Mouse (Mus musculus) bone marrow, adult 2 months (tissue): ENCODE measurements around the gene Prr7. TPM values are rescaled to one million over a fixed set of nuclear protein-coding genes. Genes with fewer than 3 reads are reported as not detected.
A peak's percentile ranks its signal among the peaks of the same experiment; 100 is the strongest.

Experiments used
- H3K27ac ChIP-seq: fragments of 200-500 bp; 2 replicates; pipeline ENCODE4 v1.5.1; 2012; ENCODE audit warnings: low read depth, mild to moderate bottlenecking, control low read depth, inconsistent platforms, low read length; ENCODE audit not compliant: control insufficient read depth, poor library complexity, insufficient read depth
- H3K4me1 ChIP-seq: fragments of 200-500 bp; 2 replicates; pipeline ENCODE4 v1.6.1; 2011; ENCODE audit warnings: low read length; ENCODE audit not compliant: control insufficient read depth, insufficient read depth
- H3K4me3 ChIP-seq: fragments of 200-500 bp; replicated peaks from 2 replicates; pipeline ENCODE3; 2011; ENCODE audit warnings: mild to moderate bottlenecking, low read depth, low read length, control low read depth; ENCODE audit not compliant: control insufficient read depth
- CTCF ChIP-seq: fragments of 200-500 bp; IDR thresholded peaks from 2 replicates; pipeline ENCODE4 v1.5.1; 2011; ENCODE audit warnings: low read length, control low read depth; ENCODE audit not compliant: control insufficient read depth, insufficient read depth
- POLR2A ChIP-seq: fragments of 200-500 bp; IDR thresholded peaks from 2 replicates; pipeline ENCODE4 v1.6.1; 2011; ENCODE audit warnings: low read depth, mild to moderate bottlenecking, control low read depth, low read length, borderline replicate concordance; ENCODE audit not compliant: control insufficient read depth
- WGBS: fragments of 180-500 bp; shearing (Covaris S2); methylation state at CpG from one replicate; pipeline ENCODE4 v1.1.7; 2018; 5-methylcytosine and 5-hydroxymethylcytosine counted together
- polyA plus RNA-seq: library from polyadenylated mRNA; stranded (reverse); fragments of >200 nt; gene quantifications from 2 replicates; pipeline ENCODE4 v1.2.4, GENCODE M21; 2011; ENCODE audit warnings: low replicate concordance; ENCODE audit not compliant: missing spikeins, insufficient read depth, insufficient read length

Gene Prr7
- 3.1 and 4.1 TPM in 2 replicates for polyA plus RNA-seq

DNA sequence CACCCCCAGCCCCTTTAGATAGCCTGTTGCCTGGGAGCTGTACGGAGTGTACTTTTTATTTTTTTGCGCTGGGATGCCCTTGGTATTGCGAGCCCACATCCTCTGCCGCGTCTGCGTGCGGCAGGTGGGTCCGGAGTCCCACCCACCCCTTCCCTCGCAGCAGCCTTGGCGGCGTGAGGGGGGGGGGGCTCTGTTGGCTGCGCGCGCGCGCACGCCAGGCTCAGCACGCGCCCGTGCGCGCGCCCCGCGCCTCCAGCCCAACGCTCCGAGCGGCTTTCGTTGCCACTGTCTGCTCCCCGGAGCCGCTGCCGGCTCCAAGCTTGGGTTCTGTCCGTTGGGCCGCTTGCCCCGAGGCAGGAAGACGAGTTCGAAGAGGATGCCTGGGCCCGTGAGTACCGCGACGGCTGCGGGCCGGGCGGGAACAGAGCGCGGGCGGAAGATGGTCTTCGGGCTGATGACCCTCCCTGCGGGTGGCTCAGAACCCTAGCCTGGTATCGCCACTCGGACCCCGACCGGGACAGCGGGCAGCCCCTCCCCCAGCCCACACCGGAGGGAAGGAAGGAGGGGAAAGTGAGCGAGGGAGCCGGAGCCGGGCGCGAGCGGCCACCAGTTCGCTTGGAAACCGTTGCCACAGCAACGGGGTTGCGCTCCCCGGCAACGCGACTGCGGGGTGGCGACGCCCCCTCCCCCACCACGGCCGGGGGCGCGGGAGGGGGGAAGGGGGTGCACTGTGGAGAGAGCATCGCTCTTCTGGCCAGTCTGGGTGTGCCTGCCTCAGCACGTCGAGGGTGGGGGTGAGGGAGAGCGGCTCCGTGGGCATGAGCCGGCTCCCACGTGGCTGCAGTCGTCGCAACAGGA lies at the start of gene Prr7:
TSS of gene Prr7 (plus strand) at position 241 of the 858 bp plus-strand sequence.
- TF ChIP-seq CTCF (no peak), POLR2A (no peak)
- Histone ChIP-seq H3K4me3 (peak within 1 kb of the TSS; percentile 46), H3K4me1 (peaks cover 8% of the 10 kb centered on the region), H3K27ac (peak within 1 kb of the TSS; percentile 56)
- 1% methylated on average over 84 of the region's 84 CpGs for WGBS

DNA sequence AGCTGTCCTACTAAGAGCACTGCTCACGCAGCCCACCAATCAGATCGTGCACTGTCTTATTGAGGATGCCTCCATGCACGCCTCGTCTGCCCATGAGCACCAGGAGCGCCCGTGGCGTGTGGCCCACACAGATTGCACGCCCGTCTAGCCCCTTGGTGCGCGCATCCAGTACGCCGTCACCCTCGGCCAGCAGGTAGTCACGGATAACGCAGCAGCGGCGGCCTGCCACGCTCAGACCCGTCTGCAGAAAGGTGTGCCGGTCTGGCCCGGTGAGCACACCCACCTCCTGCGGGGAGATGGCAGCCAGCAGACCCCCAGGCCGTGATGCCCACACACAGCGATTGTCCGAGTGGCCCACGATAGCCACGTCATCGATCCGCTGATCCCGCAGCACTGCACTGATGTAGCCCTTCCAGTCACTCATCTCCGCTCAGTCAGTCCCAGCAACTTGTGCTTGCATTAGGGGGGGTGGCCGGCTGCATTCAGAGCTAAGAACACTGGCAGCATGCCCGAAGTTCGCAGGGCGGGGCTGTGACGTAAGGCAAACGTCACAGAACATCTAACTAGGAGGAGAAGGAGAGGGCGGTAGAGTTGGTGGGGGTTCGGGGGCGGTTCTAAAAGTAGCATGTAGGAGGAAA lies 49.2 kb upstream of the Prr7 start, which contains the start of gene Pfn3:
TSS of gene Pfn3 (minus strand) at position 490 of the 638 bp plus-strand sequence.
- TF ChIP-seq POLR2A: no peak
- no peak for TF ChIP-seq CTCF
- H3K27ac ChIP-seq: no peak within 1 kb of the TSS
- WGBS: 56% methylated on average over 41 of the region's 41 CpGs
- H3K4me1 ChIP-seq: peaks cover 16% of the 10 kb centered on the region
- H3K4me3 ChIP-seq: no peak within 1 kb of the TSS

DNA sequence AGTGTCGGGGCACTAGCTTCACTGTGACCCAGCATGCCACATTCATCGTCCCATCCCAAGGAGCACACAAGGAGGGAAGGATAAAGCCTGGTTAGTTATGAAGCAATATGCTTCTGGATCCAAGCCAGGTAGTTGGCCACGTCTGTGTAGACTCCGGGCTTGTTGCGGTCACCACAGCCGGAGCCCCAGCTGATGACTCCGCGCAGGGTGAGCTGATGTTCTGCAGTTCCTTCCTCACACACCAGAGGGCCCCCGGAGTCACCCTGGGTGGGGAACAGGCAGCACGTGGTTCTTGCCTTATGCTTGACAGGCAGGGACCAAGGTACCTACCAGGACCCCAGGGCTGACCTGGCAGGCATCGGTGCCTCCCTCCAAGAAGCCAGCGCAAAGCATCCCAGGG lies 46.1 kb upstream of the Prr7 start:
- H3K4me1 ChIP-seq: peaks cover 15% of the 10 kb centered on the region
- H3K4me3 ChIP-seq: no peak overlapping the region
- TF ChIP-seq POLR2A (no peak; the same call in 1 of the 2 replicates), CTCF (peak; percentile 86)
- 2% methylated on average over 12 of the region's 12 CpGs for WGBS
- no peak overlapping the region for H3K27ac ChIP-seq

DNA sequence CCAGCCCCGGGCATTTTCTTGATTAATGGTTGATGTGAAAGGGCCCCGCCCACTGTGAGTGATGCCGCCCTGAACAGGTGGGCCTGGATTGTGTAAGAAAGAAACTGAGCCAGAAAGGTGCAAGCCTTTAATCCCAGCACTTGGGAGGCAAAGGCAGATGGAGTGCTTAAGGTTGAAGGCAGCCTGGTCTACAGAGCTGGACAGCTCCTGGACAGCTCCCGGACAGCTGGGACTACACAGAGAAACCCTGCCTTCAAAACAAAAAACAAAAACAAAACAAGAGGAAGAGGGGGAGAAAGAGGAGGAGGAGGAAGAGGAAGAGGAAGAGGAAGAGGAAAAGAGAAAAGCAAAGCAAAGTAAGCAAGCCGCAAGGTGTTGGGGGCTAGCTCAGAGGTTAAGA lies 44.9 kb upstream of the Prr7 start:
- Histone ChIP-seq H3K4me1 (peaks cover 8% of the 10 kb centered on the region), H3K4me3 (no peak overlapping the region), H3K27ac (no peak overlapping the region)
- TF ChIP-seq POLR2A (no peak), CTCF (no peak)
- WGBS: 68% methylated on average over 5 of the region's 5 CpGs

DNA sequence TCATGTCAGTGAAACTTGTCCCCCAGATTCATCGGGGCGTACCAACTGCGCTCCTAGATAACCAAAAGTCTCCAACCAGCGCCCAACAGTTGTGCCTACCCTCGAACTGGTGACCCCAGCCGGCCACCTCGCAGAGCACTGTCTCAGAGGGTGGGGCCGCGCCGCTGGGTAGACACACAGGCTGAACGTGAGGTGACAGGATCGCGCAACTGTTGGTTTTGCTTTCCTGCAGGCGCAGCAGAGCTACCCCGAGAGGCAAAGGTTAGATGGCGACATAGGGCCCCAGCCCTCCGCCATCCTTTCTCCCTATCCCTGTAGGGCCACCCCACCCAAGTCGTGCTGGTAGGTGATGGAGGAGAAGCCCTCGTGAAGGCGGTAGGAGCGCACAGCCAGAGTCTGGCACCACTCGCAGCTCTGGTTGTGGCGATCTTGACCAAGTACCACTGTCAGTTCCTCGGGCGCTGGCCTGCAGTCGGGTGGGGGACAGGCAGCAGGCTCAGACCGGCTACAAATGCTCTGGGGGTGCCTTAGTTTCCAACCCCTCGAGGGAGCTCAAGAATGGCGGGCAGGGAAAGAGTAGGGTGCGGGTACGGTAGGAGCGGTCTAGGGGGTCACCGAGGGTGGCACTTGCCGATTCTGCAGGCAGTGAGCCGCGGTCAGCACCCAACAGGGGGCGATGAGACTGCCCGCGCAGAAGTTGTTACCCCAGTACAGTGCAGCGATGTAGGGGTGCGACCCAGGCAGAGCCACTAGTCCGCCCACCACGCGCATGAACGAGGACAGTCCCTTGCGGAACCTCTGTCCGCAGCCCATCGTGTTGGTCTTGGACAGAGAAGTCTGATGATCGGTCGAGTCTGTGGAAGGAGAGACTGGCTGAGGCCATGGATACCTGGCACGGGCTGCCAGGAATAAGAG lies 43.8 kb upstream of the Prr7 start:
- Histone ChIP-seq H3K4me3 (peak overlapping the region; percentile 63), H3K27ac (peak overlapping the region; percentile 88), H3K4me1 (peaks cover 8% of the 10 kb centered on the region)
- TF ChIP-seq POLR2A (peak; percentile 15; the same call in 1 of the 2 replicates), CTCF (peak; percentile 30; the same call in 1 of the 2 replicates)
- WGBS: 20% methylated on average over 51 of the region's 51 CpGs

DNA sequence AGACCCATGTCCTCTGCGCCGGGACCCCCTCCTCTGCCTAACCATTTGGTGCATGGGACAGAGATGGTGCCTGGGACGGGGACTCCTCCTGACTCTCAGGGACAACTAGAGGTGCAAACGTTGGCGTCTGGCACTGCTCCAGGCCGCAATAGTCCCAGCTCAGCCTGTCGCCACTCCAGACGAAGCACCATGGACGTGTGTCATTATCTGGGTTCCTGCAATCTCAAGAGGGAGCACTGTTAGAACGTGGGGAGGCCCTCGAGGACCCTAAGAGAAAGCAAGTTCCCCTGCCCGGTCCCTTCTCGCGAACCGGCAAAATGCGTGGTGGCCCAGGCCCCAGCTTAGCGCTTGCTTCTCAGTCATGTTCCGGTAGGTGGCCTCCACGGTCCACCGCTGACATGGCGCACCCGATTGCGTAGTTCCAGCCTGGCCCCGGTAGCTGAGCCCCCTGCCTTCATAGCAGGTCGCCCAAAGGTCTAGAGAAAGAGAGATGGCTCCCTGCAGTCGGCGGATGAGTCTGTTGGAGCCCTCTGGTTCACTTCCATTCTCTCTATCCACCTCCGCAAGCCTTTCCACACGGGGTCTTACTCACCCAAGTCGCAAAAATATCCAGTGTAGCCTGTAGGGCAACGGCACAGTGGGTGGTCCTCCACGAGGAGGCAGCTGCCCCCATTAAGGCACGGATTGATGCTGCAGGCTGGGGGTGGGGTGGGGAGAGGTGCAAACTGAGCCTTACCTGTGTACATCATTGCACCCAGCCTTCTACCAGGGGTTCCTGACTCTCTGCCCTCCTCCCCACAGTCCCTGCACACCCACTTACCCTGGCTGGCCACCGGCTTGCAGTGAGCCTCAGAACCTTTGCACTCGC lies 42.9 kb upstream of the Prr7 start:
- peak; percentile 5; the same call in 1 of the 2 replicates for TF ChIP-seq POLR2A
- peak; percentile 95 for TF ChIP-seq CTCF
- 10% methylated on average over 35 of the region's 35 CpGs for WGBS
- Histone ChIP-seq H3K4me3 (peak overlapping the region; percentile 63), H3K4me1 (peaks cover 8% of the 10 kb centered on the region), H3K27ac (peak overlapping the region; percentile 88; the same call in 1 of the 2 replicates)

DNA sequence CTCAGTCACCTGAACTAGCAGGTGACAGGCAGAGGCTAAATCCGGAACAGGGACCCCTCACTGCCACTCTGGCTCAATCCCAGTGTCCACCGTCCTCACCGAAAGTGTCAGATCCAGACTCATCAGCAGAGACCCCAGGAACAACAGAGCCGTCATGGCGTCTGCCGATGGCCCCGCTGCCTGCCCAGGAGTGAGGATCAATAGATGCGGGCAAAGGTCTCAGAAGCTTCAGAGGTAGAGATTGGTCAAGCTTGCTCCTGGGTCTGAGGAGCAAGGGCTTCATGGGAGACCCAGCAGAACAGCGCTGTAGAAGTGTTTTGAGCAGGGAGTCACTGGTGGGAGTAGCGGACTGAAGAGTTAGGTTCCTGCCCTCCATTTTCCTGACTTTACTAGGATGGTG lies 37.5 kb upstream of the Prr7 start, which contains the start of gene F12:
TSS of gene F12 (minus strand) at position 181 of the 400 bp plus-strand sequence.
- H3K27ac ChIP-seq: peak within 1 kb of the TSS; percentile 37; the same call in 1 of the 2 replicates
- no peak for TF ChIP-seq POLR2A
- no peak for TF ChIP-seq CTCF
- H3K4me3 ChIP-seq: no peak within 1 kb of the TSS
- WGBS: 90% methylated on average over 10 of the region's 10 CpGs
- H3K4me1 ChIP-seq: peaks cover 5% of the 10 kb centered on the region; the same call in 1 of the 2 replicates
